Mouse (Mus musculus): ENCODE measurements around the gene Adprhl1. TPM values are rescaled to one million over a fixed set of nuclear protein-coding genes. Genes with fewer than 3 reads are reported as not detected.
A peak's percentile ranks its signal among the peaks of the same experiment; 100 is the strongest.

Adprhl1 gene
- polyA plus RNA-seq, 1 experiment, result 17.8 TPM

- Histone ChIP-seq H3K79me2 (ENCODE audit: control insufficient read depth, insufficient read depth) (no peaks in the 10 kb centered on the region), H3K36me3 (ENCODE audit: control insufficient read depth, insufficient read depth) (peaks cover 11% of the 10 kb centered on the region), H3K4me2 (ENCODE audit: low read depth) (peak overlapping the region; percentile 48), H3K4me3 (peak overlapping the region; percentile 3), H3K27me3 (ENCODE audit: control insufficient read depth, insufficient read depth, insufficient read length) (peaks cover 3% of the 10 kb centered on the region), H3ac (ENCODE audit: control insufficient read depth, insufficient read length) (no peak overlapping the region)
- TF ChIP-seq MYOG (IDR thresholded peaks at IDR 0.05; ENCODE audit: control insufficient read depth in 1 of 3, insufficient read depth in 1 of 3, insufficient read length in 2 of 3, low read depth in 2 of 3), result no peak
- TF ChIP-seq SRF (IDR thresholded peaks at IDR 0.05; ENCODE audit: control insufficient read depth, insufficient read length, low read depth), result no peak
- no peak for TF ChIP-seq POLR2A (IDR thresholded peaks at IDR 0.05; ENCODE audit: insufficient read length, low read depth)
- TF ChIP-seq POLR2AphosphoS2 (IDR thresholded peaks at IDR 0.05; ENCODE audit: insufficient read length, low read depth), result no peak
- no peak for TF ChIP-seq USF1 (IDR thresholded peaks at IDR 0.05; ENCODE audit: low read depth)
- no peak for TF ChIP-seq E2F4 (IDR thresholded peaks at IDR 0.05; ENCODE audit: insufficient read depth)
- no peak for TF ChIP-seq TCF3 (IDR thresholded peaks at IDR 0.05; ENCODE audit: insufficient read length, low read depth)
- no peak for TF ChIP-seq MYOD1 (IDR thresholded peaks at IDR 0.05; ENCODE audit: control insufficient read depth in 1 of 3, insufficient read length in 2 of 3, low read depth in 2 of 3)
- no peak for TF ChIP-seq TCF12 (IDR thresholded peaks at IDR 0.05; ENCODE audit: insufficient read depth, poor library complexity, severe bottlenecking)
- TF ChIP-seq REST (IDR thresholded peaks at IDR 0.05; ENCODE audit: insufficient read depth, insufficient read length), result no peak
- no peak for TF ChIP-seq MAX (IDR thresholded peaks at IDR 0.05; ENCODE audit: low read depth)
- TF ChIP-seq CEBPB (IDR thresholded peaks at IDR 0.05; ENCODE audit: insufficient read depth, poor library complexity, severe bottlenecking), result no peak
Measured at GRCm38 (mm10) chr8:13253413-13253812, 549 bp downstream of the Adprhl1 start.

- Histone ChIP-seq H3K27me3 (ENCODE audit: control insufficient read depth, insufficient read depth, insufficient read length) (peaks cover 9% of the 10 kb centered on the region), H3K4me3 (no peak overlapping the region), H3K36me3 (ENCODE audit: control insufficient read depth, insufficient read depth) (peaks cover 11% of the 10 kb centered on the region), H3ac (ENCODE audit: control insufficient read depth, insufficient read length) (no peak overlapping the region), H3K4me2 (ENCODE audit: low read depth) (peak overlapping the region; percentile 48), H3K79me2 (ENCODE audit: control insufficient read depth, insufficient read depth) (no peaks in the 10 kb centered on the region)
- TF ChIP-seq E2F4 (IDR thresholded peaks at IDR 0.05; ENCODE audit: insufficient read depth), result no peak
- TF ChIP-seq MYOG (IDR thresholded peaks at IDR 0.05; ENCODE audit: control insufficient read depth in 1 of 3, insufficient read depth in 1 of 3, insufficient read length in 2 of 3, low read depth in 2 of 3), result peak in 1 of 3 experiments; percentile 40
Measured at GRCm38 (mm10) chr8:13252837-13253236, 1.1 kb downstream of the Adprhl1 start.

GRCm38 (mm10) chr8:13244343-13244880, 9.6 kb downstream of the Adprhl1 start:
- no peaks in the 10 kb centered on the region for H3K36me3 ChIP-seq (ENCODE audit: control insufficient read depth, insufficient read depth)

GRCm38 (mm10) chr8:13242985-13243870, 10.7 kb downstream of the Adprhl1 start:
- Histone ChIP-seq H3K79me2 (ENCODE audit: control insufficient read depth, insufficient read depth) (no peaks in the 10 kb centered on the region), H3K4me3 (no peak overlapping the region), H3K4me2 (ENCODE audit: low read depth) (no peak overlapping the region), H3K27me3 (ENCODE audit: control insufficient read depth, insufficient read depth, insufficient read length) (peaks cover 77% of the 10 kb centered on the region), H3ac (ENCODE audit: control insufficient read depth, insufficient read length) (no peak overlapping the region), H3K36me3 (ENCODE audit: control insufficient read depth, insufficient read depth) (no peaks in the 10 kb centered on the region)
- TF ChIP-seq MYOG (IDR thresholded peaks at IDR 0.05; ENCODE audit: control insufficient read depth in 1 of 3, insufficient read depth in 1 of 3, insufficient read length in 2 of 3, low read depth in 2 of 3) (no peak), REST (IDR thresholded peaks at IDR 0.05; ENCODE audit: insufficient read depth, insufficient read length) (no peak), TCF12 (IDR thresholded peaks at IDR 0.05; ENCODE audit: insufficient read depth, poor library complexity, severe bottlenecking) (no peak), CEBPB (IDR thresholded peaks at IDR 0.05; ENCODE audit: insufficient read depth, poor library complexity, severe bottlenecking) (no peak), MAX (IDR thresholded peaks at IDR 0.05; ENCODE audit: low read depth) (no peak), MYOD1 (IDR thresholded peaks at IDR 0.05; ENCODE audit: control insufficient read depth in 1 of 3, insufficient read length in 2 of 3, low read depth in 2 of 3) (no peak), E2F4 (IDR thresholded peaks at IDR 0.05; ENCODE audit: insufficient read depth) (no peak), TCF3 (IDR thresholded peaks at IDR 0.05; ENCODE audit: insufficient read length, low read depth) (no peak)

More at GRCm38 (mm10) chr8:13244343-13244880, 9.6 kb downstream of the Adprhl1 start:
- TF ChIP-seq CEBPB (IDR thresholded peaks at IDR 0.05; ENCODE audit: insufficient read depth, poor library complexity, severe bottlenecking), result no peak
- no peak for TF ChIP-seq E2F4 (IDR thresholded peaks at IDR 0.05; ENCODE audit: insufficient read depth)
- TF ChIP-seq SRF (IDR thresholded peaks at IDR 0.05; ENCODE audit: control insufficient read depth, insufficient read length, low read depth), result no peak
- no peak for TF ChIP-seq USF1 (IDR thresholded peaks at IDR 0.05; ENCODE audit: low read depth)
- Histone ChIP-seq H3K27me3 (ENCODE audit: control insufficient read depth, insufficient read depth, insufficient read length) (peaks cover 79% of the 10 kb centered on the region), H3K79me2 (ENCODE audit: control insufficient read depth, insufficient read depth) (no peaks in the 10 kb centered on the region), H3ac (ENCODE audit: control insufficient read depth, insufficient read length) (no peak overlapping the region), H3K4me2 (ENCODE audit: low read depth) (no peak overlapping the region), H3K4me3 (no peak overlapping the region)

GRCm38 (mm10) chr8:13240691-13241090, 13.3 kb downstream of the Adprhl1 start:
- no peaks in the 10 kb centered on the region for H3K36me3 ChIP-seq (ENCODE audit: control insufficient read depth, insufficient read depth)
- H3K27me3 ChIP-seq (ENCODE audit: control insufficient read depth, insufficient read depth, insufficient read length), result peaks cover 71% of the 10 kb centered on the region

More at GRCm38 (mm10) chr8:13240691-13241090, 13.3 kb downstream of the Adprhl1 start:
- H3ac ChIP-seq (ENCODE audit: control insufficient read depth, insufficient read length), result no peak overlapping the region
- H3K79me2 ChIP-seq (ENCODE audit: control insufficient read depth, insufficient read depth), result no peaks in the 10 kb centered on the region
- no peak overlapping the region for H3K4me2 ChIP-seq (ENCODE audit: low read depth)
- TF ChIP-seq MYOD1 (IDR thresholded peaks at IDR 0.05; ENCODE audit: control insufficient read depth in 1 of 3, insufficient read length in 2 of 3, low read depth in 2 of 3) (no peak), POLR2AphosphoS2 (IDR thresholded peaks at IDR 0.05; ENCODE audit: insufficient read length, low read depth) (no peak), CEBPB (IDR thresholded peaks at IDR 0.05; ENCODE audit: insufficient read depth, poor library complexity, severe bottlenecking) (no peak), SRF (IDR thresholded peaks at IDR 0.05; ENCODE audit: control insufficient read depth, insufficient read length, low read depth) (no peak), MAX (IDR thresholded peaks at IDR 0.05; ENCODE audit: low read depth) (no peak), TCF3 (IDR thresholded peaks at IDR 0.05; ENCODE audit: insufficient read length, low read depth) (no peak), POLR2A (IDR thresholded peaks at IDR 0.05; ENCODE audit: insufficient read length, low read depth) (no peak), MYOG (IDR thresholded peaks at IDR 0.05; ENCODE audit: control insufficient read depth in 1 of 3, insufficient read depth in 1 of 3, insufficient read length in 2 of 3, low read depth in 2 of 3) (no peak)
- H3K4me3 ChIP-seq, result no peak overlapping the region
